Mouse (Mus musculus): ENCODE measurements around the gene Slco1a5.

GRCm38 (mm10) chr6:142369568-142369967 is 46.8 kb upstream of the Slco1a5 start:
- TF ChIP-seq CTCF (conservative IDR thresholded peaks at IDR 0.05; ENCODE audit: low read length) (no peak), NANOG (IDR thresholded peaks at IDR 0.05; ENCODE audit: borderline replicate concordance, low read length) (no peak)
